Mouse (Mus musculus) ES-E14 (cell line): ENCODE results near the gene Cage1. TPM values are rescaled to one million over a fixed set of nuclear protein-coding genes. Genes with fewer than 3 reads are reported as not detected.

Experiments
- DNase-seq: peaks from one replicate; pipeline ENCODE4 v3.0.0-alpha.2; 2013; ENCODE audit warnings: low read depth, low spot score
- H3K27ac ChIP-seq: 2 replicates; pipeline ENCODE4 v1.5.1; 2012; ENCODE audit warnings: low read depth, mild to moderate bottlenecking, low read length, moderate library complexity, mixed read lengths; ENCODE audit not compliant: poor library complexity, insufficient read depth, severe bottlenecking
- H3K36me3 ChIP-seq: 2 replicates; pipeline ENCODE4 v1.6.1; 2012; ENCODE audit warnings: mild to moderate bottlenecking, low read length, moderate library complexity, mixed read lengths; ENCODE audit not compliant: control insufficient read depth, poor library complexity, insufficient read depth, severe bottlenecking
- H3K4me1 ChIP-seq, 2 experiments: fragments of 150-350 bp in 1 of 2; sonication (generic) in 1 of 2; 2 replicates each; pipeline ENCODE4 v1.6.1; 2012; ENCODE audit warnings: low read length in 2 of 2, mild to moderate bottlenecking in 1 of 2, mixed read lengths in 1 of 2; ENCODE audit not compliant: control insufficient read depth in 2 of 2, insufficient read depth in 2 of 2, poor library complexity in 1 of 2
- H3K4me3 ChIP-seq, 2 experiments: fragments of 150-350 bp in 1 of 2; sonication (generic) in 1 of 2; 2 replicates each; pipeline ENCODE4 v1.5.1; 2012; ENCODE audit warnings: low read length in 2 of 2, low read depth in 1 of 2, mild to moderate bottlenecking in 1 of 2, mixed read lengths in 1 of 2; ENCODE audit not compliant: insufficient read depth in 1 of 2, poor library complexity in 1 of 2, severe bottlenecking in 1 of 2
- H3K9ac ChIP-seq: 2 replicates; pipeline ENCODE4 v1.6.1; 2012; ENCODE audit warnings: low read depth, mild to moderate bottlenecking, low read length, mixed read lengths; ENCODE audit not compliant: poor library complexity, insufficient read depth, severe bottlenecking
- H3K9me3 ChIP-seq: fragments of 150-350 bp; sonication (generic); 2 replicates; pipeline ENCODE4 v1.6.1; 2012; ENCODE audit warnings: low read depth, mild to moderate bottlenecking, low read length; ENCODE audit not compliant: control insufficient read depth, insufficient read depth
- CHD2 ChIP-seq: IDR thresholded peaks from 2 replicates; pipeline ENCODE4 v1.6.1; 2014; ENCODE audit warnings: mild to moderate bottlenecking, low read depth, low read length, inconsistent platforms
- HCFC1 ChIP-seq: IDR thresholded peaks from 2 replicates; pipeline ENCODE4 v1.6.1; 2012; ENCODE audit warnings: low read length, inconsistent platforms, borderline replicate concordance; ENCODE audit not compliant: insufficient read depth
- MAFK ChIP-seq: IDR thresholded peaks from 2 replicates; pipeline ENCODE4 v1.6.1; 2014; ENCODE audit warnings: mild to moderate bottlenecking, low read depth, low read length, inconsistent platforms; ENCODE audit not compliant: insufficient read depth
- ZC3H11A ChIP-seq: IDR thresholded peaks from 2 replicates; pipeline ENCODE4 v1.6.1; 2012; ENCODE audit warnings: low read depth, mild to moderate bottlenecking, inconsistent platforms, low read length, borderline replicate concordance
- ZNF384 ChIP-seq: IDR thresholded peaks from 2 replicates; pipeline ENCODE4 v1.6.1; 2012; ENCODE audit warnings: low read depth, low read length, inconsistent platforms
- in situ Hi-C, 2 experiments: fragments of 600-800 bp; cut with MboI; formaldehyde crosslinking; loops; one replicate each; pipeline ENCODE4 v1.15.1; 2025; ENCODE audit warnings: low sequenced_read_pairs in 2 of 2, inconsistent platforms in 1 of 2; ENCODE audit not compliant: unreplicated experiment in 2 of 2
- total RNA-seq: library from RNA; depleted of rRNA; stranded (reverse); fragments of 300-350 nt; gene quantifications from 2 replicates; pipeline ENCODE4 v1.2.3, GENCODE M21; 2012; rRNA removed

The Cage1 gene
- total RNA-seq, result 0.48 and 0.54 TPM in 2 replicates

- DNase-seq, result peak; percentile 98
- peak within 1 kb of the TSS; percentile 93 for H3K9ac ChIP-seq
- no peak within 1 kb of the TSS for H3K27ac ChIP-seq
- TF ChIP-seq MAFK (no peak), CHD2 (no peak), ZC3H11A (no peak), HCFC1 (peak; percentile 70; the same call in 1 of the 2 replicates)
- H3K4me1 ChIP-seq, result peaks cover 2 to 3% of the 10 kb centered on the region in 2 experiments
- no peaks in the 10 kb centered on the region for H3K9me3 ChIP-seq
- H3K4me3 ChIP-seq, result peak within 1 kb of the TSS; percentile 86 to 90
- in situ Hi-C loops, result no loop called here
- H3K36me3 ChIP-seq, result peaks cover 4% of the 10 kb centered on the region; the same call in 1 of the 2 replicates
These were observed at the start of gene Cage1 for GRCm38 (mm10) chr13:38037044-38037687. Gene Cage1 (minus strand): TSS chr13:38037069.

GRCm38 (mm10) chr13:38081161-38081560, 44.3 kb upstream of the Cage1 start:
- no peak for DNase-seq
- TF ChIP-seq ZC3H11A, result no peak
- H3K4me1 ChIP-seq, result peaks cover 8 to 17% of the 10 kb centered on the region in 2 experiments
- H3K9ac ChIP-seq, result 0 out of 2 replicates have a peak overlapping the region, but pooled peaks have one; percentile 4
- no peaks in the 10 kb centered on the region for H3K9me3 ChIP-seq
- no peak overlapping the region for H3K27ac ChIP-seq
- in situ Hi-C loops, result no loop called here
- peak overlapping the region; percentile 13 to 19; a peak in 2 of 4 replicates for H3K4me3 ChIP-seq
- H3K36me3 ChIP-seq, result no peaks in the 10 kb centered on the region

GRCm38 (mm10) chr13:38080725-38081124, 43.9 kb upstream of the Cage1 start:
- peaks cover 8 to 17% of the 10 kb centered on the region in 2 experiments for H3K4me1 ChIP-seq

GRCm38 (mm10) chr13:38080014-38080413, 43.1 kb upstream of the Cage1 start:
- H3K4me1 ChIP-seq, result peaks cover 8 to 17% of the 10 kb centered on the region in 2 experiments
- peak overlapping the region in 1 of 2 experiments; percentile 11; a peak in 1 of 4 replicates for H3K4me3 ChIP-seq
- no peaks in the 10 kb centered on the region for H3K36me3 ChIP-seq
- H3K9me3 ChIP-seq, result no peaks in the 10 kb centered on the region
- no peak overlapping the region for H3K9ac ChIP-seq
- in situ Hi-C loops, result no loop called here
- H3K27ac ChIP-seq, result no peak overlapping the region; the same call in 1 of the 2 replicates
- DNase-seq, result peak; percentile 85
- no peak for TF ChIP-seq MAFK
- peak; percentile 77 for TF ChIP-seq ZNF384
- no peak for TF ChIP-seq CHD2
- no peak for TF ChIP-seq HCFC1
- TF ChIP-seq ZC3H11A, result no peak

More at GRCm38 (mm10) chr13:38080725-38081124, 43.9 kb upstream of the Cage1 start:
- no peak for DNase-seq
- H3K27ac ChIP-seq, result no peak overlapping the region
- H3K9ac ChIP-seq, result 0 out of 2 replicates have a peak overlapping the region, but pooled peaks have one; percentile 4
- TF ChIP-seq CHD2 (no peak), ZC3H11A (no peak), HCFC1 (no peak), ZNF384 (no peak), MAFK (no peak)
- in situ Hi-C loops, result no loop called here
- no peaks in the 10 kb centered on the region for H3K9me3 ChIP-seq
- H3K4me3 ChIP-seq, result peak overlapping the region; percentile 13 to 19; a peak in 3 of 4 replicates
- no peaks in the 10 kb centered on the region for H3K36me3 ChIP-seq

GRCm38 (mm10) chr13:38079366-38079765, 42.5 kb upstream of the Cage1 start:
- Histone ChIP-seq H3K4me1 (peaks cover 8 to 17% of the 10 kb centered on the region in 2 experiments), H3K4me3 (no peak overlapping the region; a peak in 1 of 4 replicates), H3K9me3 (no peaks in the 10 kb centered on the region), H3K36me3 (no peaks in the 10 kb centered on the region), H3K9ac (no peak overlapping the region), H3K27ac (peak overlapping the region; percentile 30; the same call in 1 of the 2 replicates)
- in situ Hi-C loops, result no loop called here
- no peak for DNase-seq
- no peak for TF ChIP-seq MAFK
- TF ChIP-seq ZC3H11A, result no peak
- no peak for TF ChIP-seq HCFC1
- no peak for TF ChIP-seq CHD2
- TF ChIP-seq ZNF384, result no peak
